Mouse (Mus musculus) testis, adult 2 months (tissue): ENCODE measurements at regions not wholly inside any gene's neighbourhood (a gene's known extent, or its start where the extent isn't known, plus 50 kb on each side); places are given as distances from the start of the nearest gene placed in this dataset.

Source experiments
- H3K27ac ChIP-seq: fragments of 200-500 bp; 2 replicates; pipeline ENCODE4 v1.5.1; 2012; ENCODE audit warnings: low read depth, low read length; ENCODE audit not compliant: control insufficient read depth, insufficient read depth
- H3K27me3 ChIP-seq: fragments of 200-500 bp; 2 replicates; pipeline ENCODE4 v1.6.1; 2012; ENCODE audit warnings: mild to moderate bottlenecking, low read length, moderate library complexity; ENCODE audit not compliant: control insufficient read depth, insufficient read depth
- H3K36me3 ChIP-seq: fragments of 200-500 bp; 2 replicates; pipeline ENCODE4 v1.6.1; 2012; ENCODE audit warnings: mild to moderate bottlenecking, low read length; ENCODE audit not compliant: control insufficient read depth, insufficient read depth
- H3K4me1 ChIP-seq: fragments of 200-500 bp; 2 replicates; pipeline ENCODE4 v1.6.1; 2012; ENCODE audit warnings: low read length; ENCODE audit not compliant: control insufficient read depth, insufficient read depth
- H3K4me3 ChIP-seq: fragments of 200-500 bp; 2 replicates; pipeline ENCODE4 v1.5.1; 2012; ENCODE audit warnings: low read depth, mild to moderate bottlenecking, low read length, moderate library complexity, mixed read lengths; ENCODE audit not compliant: control insufficient read depth
- CTCF ChIP-seq: fragments of 200-500 bp; IDR thresholded peaks from 2 replicates; pipeline ENCODE4 v1.5.1; 2012; ENCODE audit warnings: low read depth, mild to moderate bottlenecking, inconsistent platforms, low read length, moderate library complexity; ENCODE audit not compliant: control insufficient read depth, insufficient read depth, insufficient replicate concordance
- POLR2A ChIP-seq: fragments of 200-500 bp; IDR thresholded peaks from 2 replicates; pipeline ENCODE4 v1.6.1; 2012; ENCODE audit warnings: low read depth, mild to moderate bottlenecking, inconsistent platforms, low read length, moderate library complexity; ENCODE audit not compliant: control insufficient read depth

GRCm38 (mm10) chr2:162833741-162834140 is 97.6 kb upstream of the Srsf6 start:
- TF ChIP-seq POLR2A (no peak), CTCF (no peak)
- Histone ChIP-seq H3K36me3 (no peaks in the 10 kb centered on the region), H3K4me3 (no peak overlapping the region), H3K4me1 (no peaks in the 10 kb centered on the region), H3K27me3 (no peaks in the 10 kb centered on the region), H3K27ac (no peak overlapping the region)

- H3K27ac ChIP-seq: no peak overlapping the region
- TF ChIP-seq POLR2A (no peak), CTCF (no peak)
- H3K27me3 ChIP-seq: no peaks in the 10 kb centered on the region
- no peaks in the 10 kb centered on the region for H3K36me3 ChIP-seq
- no peak overlapping the region for H3K4me3 ChIP-seq
- peaks cover 5% of the 10 kb centered on the region for H3K4me1 ChIP-seq
Measured at GRCm38 (mm10) chr2:162818787-162819186, 112.5 kb upstream of the Srsf6 start.

- TF ChIP-seq POLR2A (no peak), CTCF (no peak; the same call in 1 of the 2 replicates)
- no peaks in the 10 kb centered on the region for H3K27me3 ChIP-seq
- no peak overlapping the region for H3K4me3 ChIP-seq
- H3K27ac ChIP-seq: no peak overlapping the region
- no peaks in the 10 kb centered on the region for H3K36me3 ChIP-seq
- H3K4me1 ChIP-seq: no peaks in the 10 kb centered on the region
Measured at GRCm38 (mm10) chr2:162814205-162814604, 117.1 kb upstream of the Srsf6 start.

- H3K27ac ChIP-seq: no peak overlapping the region
- no peak for TF ChIP-seq CTCF
- no peaks in the 10 kb centered on the region for H3K36me3 ChIP-seq
- peaks cover 5% of the 10 kb centered on the region for H3K4me1 ChIP-seq
- H3K4me3 ChIP-seq: no peak overlapping the region
- no peaks in the 10 kb centered on the region for H3K27me3 ChIP-seq
Measured at GRCm38 (mm10) chr2:162807747-162808146, 123.6 kb upstream of the Srsf6 start.

- H3K36me3 ChIP-seq: no peaks in the 10 kb centered on the region
- no peak overlapping the region for H3K4me3 ChIP-seq
- no peak overlapping the region for H3K27ac ChIP-seq
- no peaks in the 10 kb centered on the region for H3K4me1 ChIP-seq
- no peaks in the 10 kb centered on the region for H3K27me3 ChIP-seq
- TF ChIP-seq POLR2A (no peak), CTCF (no peak)
Measured at GRCm38 (mm10) chr2:162796528-162796927, 134.8 kb upstream of the Srsf6 start.

GRCm38 (mm10) chr2:162794285-162794684 is 133.3 kb upstream of the Ptprt start:
- Histone ChIP-seq H3K4me1 (no peaks in the 10 kb centered on the region), H3K27ac (no peak overlapping the region), H3K36me3 (no peaks in the 10 kb centered on the region)

GRCm38 (mm10) chr2:162791374-162792098 is 130.6 kb upstream of the Ptprt start:
- Histone ChIP-seq H3K4me3 (no peak overlapping the region), H3K36me3 (no peaks in the 10 kb centered on the region), H3K27ac (no peak overlapping the region), H3K27me3 (no peaks in the 10 kb centered on the region), H3K4me1 (no peaks in the 10 kb centered on the region)
- TF ChIP-seq CTCF (no peak), POLR2A (no peak)

More at GRCm38 (mm10) chr2:162794285-162794684, 133.3 kb upstream of the Ptprt start:
- Histone ChIP-seq H3K27me3 (no peaks in the 10 kb centered on the region), H3K4me3 (peak overlapping the region; percentile 26; the same call in 1 of the 2 replicates)
- no peak for TF ChIP-seq POLR2A
